Mouse (Mus musculus) heart, postnatal 25 days (tissue): Measurements from ENCODE around the gene Zfp366. TPM values are rescaled to one million over a fixed set of nuclear protein-coding genes. Genes with fewer than 3 reads are reported as not detected.

Experiments
- DNase-seq: peaks from one replicate; pipeline ENCODE4 v3.0.0; 2022; ENCODE audit warnings: low spot score
- intact Hi-C: fragments of 180-260 bp; cut with DNase I; formaldehyde crosslinking; loops from one replicate; pipeline ENCODE4 v1.15.1; 2025
- total RNA-seq, 2 experiments: library from RNA; stranded (reverse); gene quantifications; 2 replicates each; pipeline ENCODE4 v1.2.3; 2021

Gene Zfp366
- total RNA-seq, 2 experiments from 2014 or later: 8.9 to 11.6 TPM

- intact Hi-C loops: loop anchor here (2.0 kb wide), 1 partner anchor 51 kb away; no protein-coding TSS in a partner anchor
These were observed 950 bp downstream of the Zfp366 start for GRCm38 (mm10) chr13:99185573-99185972.

GRCm38 (mm10) chr13:99186138-99186853, 1.7 kb downstream of the Zfp366 start:
- no peak for DNase-seq

More at GRCm38 (mm10) chr13:99185573-99185972, 950 bp downstream of the Zfp366 start:
- DNase-seq: no peak

GRCm38 (mm10) chr13:99186859-99187258, 2.2 kb downstream of the Zfp366 start:
- intact Hi-C loops: no loop called here
- DNase-seq: no peak

More at GRCm38 (mm10) chr13:99186138-99186853, 1.7 kb downstream of the Zfp366 start:
- intact Hi-C loops: no loop called here

- DNase-seq: no peak
- intact Hi-C loops: no loop called here
These were observed 2.8 kb downstream of the Zfp366 start for GRCm38 (mm10) chr13:99187456-99187855.

- intact Hi-C loops: no loop called here
- no peak for DNase-seq
These were observed 4.0 kb downstream of the Zfp366 start for GRCm38 (mm10) chr13:99188625-99189024.

GRCm38 (mm10) chr13:99189671-99190070, 5.0 kb downstream of the Zfp366 start:
- no peak for DNase-seq
- intact Hi-C loops: loop anchor here (2.0 kb wide), 1 partner anchor 41 kb away; no protein-coding TSS in a partner anchor

- intact Hi-C loops: loop anchor here (2.0 kb wide), 1 partner anchor 40 kb away; no protein-coding TSS in a partner anchor
These were observed 5.8 kb downstream of the Zfp366 start for GRCm38 (mm10) chr13:99190466-99190865.

GRCm38 (mm10) chr13:99191063-99191462, 6.4 kb downstream of the Zfp366 start:
- DNase-seq: no peak
- intact Hi-C loops: loop anchor here (2.0 kb wide), 1 partner anchor 40 kb away; no protein-coding TSS in a partner anchor

More at GRCm38 (mm10) chr13:99190466-99190865, 5.8 kb downstream of the Zfp366 start:
- DNase-seq: peak; percentile 64

- no peak for DNase-seq
- intact Hi-C loops: no loop called here
These were observed 11.7 kb downstream of the Zfp366 start for GRCm38 (mm10) chr13:99196314-99196713.

GRCm38 (mm10) chr13:99196865-99197264, 12.2 kb downstream of the Zfp366 start:
- DNase-seq: no peak
- intact Hi-C loops: no loop called here

GRCm38 (mm10) chr13:99201647-99202574, 17.3 kb downstream of the Zfp366 start:
- no peak for DNase-seq
- intact Hi-C loops: no loop called here

- intact Hi-C loops: no loop called here
- DNase-seq: no peak
These were observed 22.6 kb downstream of the Zfp366 start for GRCm38 (mm10) chr13:99207214-99207613.

- intact Hi-C loops: no loop called here
- DNase-seq: no peak
These were observed 25.2 kb downstream of the Zfp366 start for GRCm38 (mm10) chr13:99209859-99210258.

GRCm38 (mm10) chr13:99210837-99211236, 26.2 kb downstream of the Zfp366 start:
- intact Hi-C loops: no loop called here
- DNase-seq: no peak

GRCm38 (mm10) chr13:99212976-99213375, 28.4 kb downstream of the Zfp366 start:
- intact Hi-C loops: loop anchor here (2.0 kb wide), 1 partner anchor 14 kb away; no protein-coding TSS in a partner anchor
- DNase-seq: no peak

- intact Hi-C loops: no loop called here
- DNase-seq: no peak
These were observed 31.4 kb downstream of the Zfp366 start for GRCm38 (mm10) chr13:99216005-99216404.

- DNase-seq: no peak
- intact Hi-C loops: no loop called here
These were observed 33.4 kb downstream of the Zfp366 start for GRCm38 (mm10) chr13:99217984-99218383.

- intact Hi-C loops: no loop called here
- no peak for DNase-seq
These were observed 35.0 kb downstream of the Zfp366 start for GRCm38 (mm10) chr13:99219586-99219985.

GRCm38 (mm10) chr13:99221996-99222395, 37.4 kb downstream of the Zfp366 start:
- no peak for DNase-seq
- intact Hi-C loops: no loop called here

GRCm38 (mm10) chr13:99222476-99222875, 37.9 kb downstream of the Zfp366 start:
- intact Hi-C loops: no loop called here
- DNase-seq: no peak
